Mouse (Mus musculus) G1E (cell line): ENCODE results near the gene Efcab10. TPM values are rescaled to one million over a fixed set of nuclear protein-coding genes. Genes with fewer than 3 reads are reported as not detected.
A peak's percentile ranks its signal among the peaks of the same experiment; 100 is the strongest.

Experiments used
- ATAC-seq: 2 replicates; pipeline ENCODE4 v1.8.0; 2016; ENCODE audit warnings: mild to moderate bottlenecking; ENCODE audit not compliant: insufficient number of reproducible peaks, poor library complexity, low FRiP score, severe bottlenecking; ENCODE audit errors: extremely low read depth
- DNase-seq: peaks from one replicate; pipeline ENCODE4 v3.0.0; 2012; ENCODE audit warnings: low spot score
- H3K27me3 ChIP-seq: 2 replicates; pipeline ENCODE4 v1.6.1; 2012; ENCODE audit warnings: mild to moderate bottlenecking, low read length, inconsistent platforms; ENCODE audit not compliant: insufficient read depth
- H3K36me3 ChIP-seq: replicated peaks from 2 replicates; pipeline ENCODE3; 2012; ENCODE audit warnings: mild to moderate bottlenecking, inconsistent platforms
- H3K4me1 ChIP-seq: 2 replicates; pipeline ENCODE4 v1.6.1; 2012; ENCODE audit warnings: low read depth, low read length, inconsistent platforms, mixed read lengths; ENCODE audit not compliant: insufficient read depth
- H3K4me3 ChIP-seq: 2 replicates; pipeline ENCODE4 v1.5.1; 2012; ENCODE audit warnings: low read depth, mild to moderate bottlenecking, inconsistent platforms, low read length, moderate library complexity, mixed read lengths
- H3K9me3 ChIP-seq: replicated peaks from 2 replicates; pipeline ENCODE4 v1.6.1; 2012; ENCODE audit warnings: inconsistent platforms
- CTCF ChIP-seq: IDR thresholded peaks from 2 replicates; pipeline ENCODE4 v1.5.1; 2012; ENCODE audit warnings: low read depth, low read length, inconsistent platforms, mixed read lengths
- GATA1 ChIP-seq: IDR thresholded peaks from 2 replicates; pipeline ENCODE4 v1.6.1; 2012; ENCODE audit warnings: borderline replicate concordance, low read length, inconsistent platforms, mixed read lengths
- GATA2 ChIP-seq: IDR thresholded peaks from 2 replicates; pipeline ENCODE4 v1.6.1; 2012; ENCODE audit warnings: low read depth, low read length, inconsistent platforms, borderline replicate concordance
- POLR2AphosphoS5 ChIP-seq: IDR thresholded peaks from 2 replicates; pipeline ENCODE4 v1.6.1; 2012; ENCODE audit warnings: low read depth, low read length, inconsistent platforms; ENCODE audit not compliant: insufficient replicate concordance
- TAL1 ChIP-seq: conservative IDR thresholded peaks from 2 replicates; pipeline ENCODE4 v1.6.1; 2012; ENCODE audit warnings: low read depth, low read length, inconsistent platforms, mixed read lengths
- polyA plus RNA-seq: library from polyadenylated mRNA; stranded (reverse); fragments of >175 nt; gene quantifications from 2 replicates; pipeline ENCODE4 v1.2.3, GENCODE M21; 2012
- total RNA-seq, 2 experiments: library from RNA; stranded (forward) in 1 of 2; stranded (reverse) in 1 of 2; fragments of 200-1000 nt in 1 of 2; fragments of >200 nt in 1 of 2; fragmentation: Nextera tagmentation in 1 of 2; gene quantifications; 2 replicates each; pipeline ENCODE4 v1.2.3; 2014 to 2017

Efcab10 gene
- total and polyA plus RNA-seq, 3 experiments: not detected

- H3K27me3 ChIP-seq: peaks cover 23% of the 10 kb centered on the region
- no peak for ATAC-seq
- H3K4me1 ChIP-seq: peaks cover 6% of the 10 kb centered on the region
- H3K4me3 ChIP-seq: no peak overlapping the region
- TF ChIP-seq TAL1 (no peak), GATA1 (no peak), CTCF (no peak), POLR2AphosphoS5 (no peak), GATA2 (no peak)
- H3K9me3 ChIP-seq: no peaks in the 10 kb centered on the region
- DNase-seq: no peak
- H3K36me3 ChIP-seq: no peaks in the 10 kb centered on the region
Measured at GRCm38 (mm10) chr12:33424329-33424728, 29.7 kb downstream of the Efcab10 start.

GRCm38 (mm10) chr12:33427293-33427692 is 32.6 kb downstream of the Efcab10 start:
- Histone ChIP-seq H3K9me3 (no peaks in the 10 kb centered on the region), H3K27me3 (peaks cover 20% of the 10 kb centered on the region), H3K36me3 (no peaks in the 10 kb centered on the region), H3K4me1 (peaks cover 14% of the 10 kb centered on the region), H3K4me3 (no peak overlapping the region)
- DNase-seq (no peak), ATAC-seq (no peak)
- no peak for TF ChIP-seq GATA1
- no peak for TF ChIP-seq GATA2
- no peak for TF ChIP-seq TAL1

- ATAC-seq (no peak), DNase-seq (no peak)
- Histone ChIP-seq H3K36me3 (no peaks in the 10 kb centered on the region), H3K9me3 (no peaks in the 10 kb centered on the region), H3K4me3 (no peak overlapping the region), H3K4me1 (peaks cover 15% of the 10 kb centered on the region), H3K27me3 (peaks cover 20% of the 10 kb centered on the region)
- TF ChIP-seq CTCF (no peak), GATA1 (no peak), POLR2AphosphoS5 (no peak), TAL1 (no peak), GATA2 (no peak)
Measured at GRCm38 (mm10) chr12:33427726-33428125, 33.1 kb downstream of the Efcab10 start.

GRCm38 (mm10) chr12:33429387-33430160 is 34.9 kb downstream of the Efcab10 start, which contains the start of gene Twistnb:
Twistnb (plus strand) TSS chr12:33429635.
- TF ChIP-seq POLR2AphosphoS5 (no peak), CTCF (peak; percentile 44), GATA2 (no peak), TAL1 (no peak), GATA1 (no peak)
- peak; percentile 75 for ATAC-seq

GRCm38 (mm10) chr12:33433812-33434211 is 39.2 kb downstream of the Efcab10 start:
- DNase-seq (peak; percentile 18), ATAC-seq (peak; percentile 77)
- Histone ChIP-seq H3K4me3 (peak overlapping the region; percentile 24; the same call in 1 of the 2 replicates), H3K4me1 (peaks cover 28% of the 10 kb centered on the region), H3K27me3 (no peaks in the 10 kb centered on the region), H3K36me3 (peaks cover 31% of the 10 kb centered on the region), H3K9me3 (no peaks in the 10 kb centered on the region)
- TF ChIP-seq CTCF (no peak), GATA1 (no peak), TAL1 (no peak), GATA2 (no peak), POLR2AphosphoS5 (no peak)

More at GRCm38 (mm10) chr12:33429387-33430160, 34.9 kb downstream of the Efcab10 start, which contains the start of gene Twistnb:
- Histone ChIP-seq H3K27me3 (peaks cover 9% of the 10 kb centered on the region; the same call in 1 of the 2 replicates), H3K4me3 (peak within 1 kb of the TSS; percentile 89), H3K9me3 (no peaks in the 10 kb centered on the region), H3K4me1 (peaks cover 30% of the 10 kb centered on the region), H3K36me3 (peaks cover 9% of the 10 kb centered on the region)
- DNase-seq: peak; percentile 87

GRCm38 (mm10) chr12:33434758-33435157 is 40.1 kb downstream of the Efcab10 start:
- TF ChIP-seq GATA2: no peak
- TF ChIP-seq GATA1: no peak
- TF ChIP-seq POLR2AphosphoS5: no peak
- peak; percentile 23; the same call in 1 of the 2 replicates for TF ChIP-seq CTCF
- no peak for TF ChIP-seq TAL1
- no peaks in the 10 kb centered on the region for H3K9me3 ChIP-seq
- no peaks in the 10 kb centered on the region for H3K27me3 ChIP-seq
- peaks cover 27% of the 10 kb centered on the region for H3K4me1 ChIP-seq
- DNase-seq (no peak), ATAC-seq (no peak)
- no peak overlapping the region for H3K4me3 ChIP-seq
- peaks cover 35% of the 10 kb centered on the region for H3K36me3 ChIP-seq

Other genes starting within 250 kb of the Efcab10 start
- gene Atxn7l1, start 247.2 kb upstream of the Efcab10 start, total RNA-seq (2014; fragmentation: Nextera tagmentation): 245 and 282 TPM in 2 replicates
- gene Atxn7l1, start 247.2 kb upstream of the Efcab10 start, total RNA-seq (2017): 51.1 and 56.6 TPM in 2 replicates
- gene Atxn7l1, start 247.2 kb upstream of the Efcab10 start, polyA plus RNA-seq: 51.0 and 52.2 TPM in 2 replicates
- gene Twistnb, start 34.8 kb downstream of the Efcab10 start, total RNA-seq (2014; fragmentation: Nextera tagmentation): 95.0 and 99.4 TPM in 2 replicates
- gene Twistnb, start 34.8 kb downstream of the Efcab10 start, total RNA-seq (2017): 60.3 and 71.5 TPM in 2 replicates
- 11.5 and 26.2 TPM in 2 replicates for gene Twistnb, start 34.8 kb downstream of the Efcab10 start, polyA plus RNA-seq